Mouse (Mus musculus): Measurements from ENCODE around the gene Mavs. TPM values are rescaled to one million over a fixed set of nuclear protein-coding genes. Genes with fewer than 3 reads are reported as not detected.

The Mavs gene
- polyA plus RNA-seq, 1 experiment from 2014 or later = 16.5 TPM

DNA sequence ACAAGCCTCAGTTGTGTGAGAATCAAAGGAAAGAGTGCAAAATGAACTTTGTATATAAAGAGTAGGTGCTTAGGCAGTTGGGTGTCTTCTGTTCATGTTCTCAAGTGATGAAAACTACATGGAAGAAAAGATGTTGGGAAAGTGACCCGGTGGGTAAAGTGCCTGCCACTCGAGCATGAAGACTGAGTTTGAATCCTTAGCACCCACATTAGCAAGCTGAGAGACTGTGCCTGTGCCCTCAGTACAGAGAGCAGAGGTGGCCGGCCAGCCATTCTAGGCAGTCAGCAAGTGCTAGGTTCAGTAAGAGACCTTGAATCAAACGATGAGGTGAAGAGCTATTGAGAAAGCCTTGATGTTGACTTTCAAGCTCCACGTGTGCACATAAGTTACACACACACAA is 42.9 kb downstream of the Mavs start:
- DNase-seq (no peak), ATAC-seq (ENCODE audit: insufficient read depth) (no peak)
- 81% methylated on average over 5 of the region's 5 CpGs for WGBS
- no peaks in the 10 kb centered on the region for H3K4me1 ChIP-seq (ENCODE audit: insufficient read depth)
- H3K36me3 ChIP-seq (ENCODE audit: insufficient read depth) = peaks cover 71% of the 10 kb centered on the region
- no peak overlapping the region for H3K4me3 ChIP-seq (ENCODE audit: low read depth, low read length)
- H3K4me2 ChIP-seq = no peak overlapping the region
- TF ChIP-seq CTCF (IDR thresholded peaks at IDR 0.05; ENCODE audit: low read depth) = no peak
- H3K9me3 ChIP-seq (ENCODE audit: low read depth, low read length) = no peaks in the 10 kb centered on the region
- H3K9ac ChIP-seq = no peak overlapping the region
- no peaks in the 10 kb centered on the region for H3K27me3 ChIP-seq (ENCODE audit: insufficient read depth, low read length)
- no peak overlapping the region for H3K27ac ChIP-seq (ENCODE audit: low read depth)

DNA sequence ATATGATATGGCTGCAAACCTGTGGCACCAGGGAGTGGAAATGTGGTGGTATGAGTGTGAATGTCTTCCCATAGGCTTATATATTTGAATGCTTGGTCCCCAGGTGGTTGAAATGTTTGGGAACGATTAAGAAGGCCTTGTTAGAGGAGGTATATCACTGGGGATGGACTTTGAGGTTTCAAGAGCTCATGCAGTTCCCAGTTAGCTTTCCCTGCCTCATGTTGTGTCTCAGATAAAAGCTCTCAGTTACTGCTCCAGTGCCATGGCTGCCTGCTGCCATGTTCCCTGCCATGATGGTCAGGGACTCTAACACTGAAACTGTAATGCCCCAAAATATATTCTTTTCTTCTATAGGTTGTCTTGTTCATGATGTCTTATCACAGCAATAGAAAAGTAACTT is 47.7 kb downstream of the Mavs start:
- peaks cover 70% of the 10 kb centered on the region for H3K36me3 ChIP-seq (ENCODE audit: insufficient read depth)
- DNase-seq = no peak

DNA sequence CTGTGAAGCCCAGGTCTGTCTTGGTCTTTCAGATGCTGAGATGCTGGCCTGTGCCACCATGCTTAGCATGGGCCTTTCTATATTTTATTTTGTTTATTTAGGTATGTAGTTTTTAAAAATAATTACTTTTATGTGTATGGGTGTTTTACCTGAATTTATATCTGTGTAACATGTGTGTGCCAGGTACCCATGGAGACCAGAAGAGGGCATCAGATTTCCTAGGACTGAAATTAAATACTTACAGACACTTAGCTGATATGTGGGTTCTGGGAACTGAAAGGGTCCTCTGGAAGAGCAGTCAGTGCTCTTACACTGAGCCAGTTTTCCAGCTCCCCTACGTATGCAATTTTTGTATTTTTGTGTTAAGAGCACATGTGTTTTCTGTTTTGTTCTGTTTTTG is 52.4 kb downstream of the Mavs start:
- Histone ChIP-seq H3K4me2 (no peak overlapping the region), H3K4me1 (ENCODE audit: insufficient read depth) (no peaks in the 10 kb centered on the region), H3K27me3 (ENCODE audit: insufficient read depth, low read length) (no peaks in the 10 kb centered on the region), H3K9ac (no peak overlapping the region), H3K4me3 (ENCODE audit: low read depth, low read length) (no peak overlapping the region), H3K9me3 (ENCODE audit: low read depth, low read length) (no peaks in the 10 kb centered on the region), H3K36me3 (ENCODE audit: insufficient read depth) (peaks cover 61% of the 10 kb centered on the region), H3K27ac (ENCODE audit: low read depth) (no peak overlapping the region)
- WGBS = 71% methylated on average over 1 of the region's 1 CpGs
- no peak for ATAC-seq (ENCODE audit: insufficient read depth)
- peak; percentile 20 for DNase-seq
- no peak for TF ChIP-seq CTCF (IDR thresholded peaks at IDR 0.05; ENCODE audit: low read depth)

More for the DNA sequence above, 47.7 kb downstream of the Mavs start:
- H3K9ac ChIP-seq = no peak overlapping the region
- no peak for TF ChIP-seq CTCF (IDR thresholded peaks at IDR 0.05; ENCODE audit: low read depth)
- no peak overlapping the region for H3K4me2 ChIP-seq
- no peak overlapping the region for H3K27ac ChIP-seq (ENCODE audit: low read depth)
- H3K9me3 ChIP-seq (ENCODE audit: low read depth, low read length) = no peaks in the 10 kb centered on the region
- no peaks in the 10 kb centered on the region for H3K4me1 ChIP-seq (ENCODE audit: insufficient read depth)
- H3K27me3 ChIP-seq (ENCODE audit: insufficient read depth, low read length) = no peaks in the 10 kb centered on the region
- 87% methylated on average over 1 of the region's 1 CpGs for WGBS
- no peak overlapping the region for H3K4me3 ChIP-seq (ENCODE audit: low read depth, low read length)
- ATAC-seq (ENCODE audit: insufficient read depth) = no peak

DNA sequence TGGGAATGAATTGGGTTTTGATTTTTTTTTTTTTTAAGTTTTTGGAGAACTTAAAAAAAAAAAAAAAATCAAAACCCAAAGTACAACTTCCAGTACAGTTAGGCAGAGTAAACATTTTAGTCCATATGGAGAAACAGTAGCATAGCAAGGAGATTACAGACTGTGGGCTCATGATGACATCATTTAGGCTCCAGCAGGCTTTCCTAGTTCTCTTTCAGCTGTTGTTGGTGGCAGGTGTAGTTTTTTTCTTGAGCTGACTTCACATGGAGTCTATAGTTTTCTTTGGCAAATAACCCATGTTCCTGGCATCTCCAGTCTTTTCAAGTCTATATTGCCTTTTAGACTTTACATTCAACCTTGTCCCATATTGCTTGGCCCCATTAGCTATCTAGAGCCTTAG is 56.8 kb downstream of the Mavs start:
- Histone ChIP-seq H3K27ac (ENCODE audit: low read depth) (no peak overlapping the region), H3K27me3 (ENCODE audit: insufficient read depth, low read length) (no peaks in the 10 kb centered on the region), H3K9ac (no peak overlapping the region), H3K4me3 (ENCODE audit: low read depth, low read length) (no peak overlapping the region), H3K4me1 (ENCODE audit: insufficient read depth) (no peaks in the 10 kb centered on the region), H3K4me2 (no peak overlapping the region), H3K9me3 (ENCODE audit: low read depth, low read length) (no peaks in the 10 kb centered on the region), H3K36me3 (ENCODE audit: insufficient read depth) (peaks cover 72% of the 10 kb centered on the region)
- ATAC-seq (ENCODE audit: insufficient read depth) (no peak), DNase-seq (no peak)
- TF ChIP-seq CTCF (IDR thresholded peaks at IDR 0.05; ENCODE audit: low read depth) = no peak

DNA sequence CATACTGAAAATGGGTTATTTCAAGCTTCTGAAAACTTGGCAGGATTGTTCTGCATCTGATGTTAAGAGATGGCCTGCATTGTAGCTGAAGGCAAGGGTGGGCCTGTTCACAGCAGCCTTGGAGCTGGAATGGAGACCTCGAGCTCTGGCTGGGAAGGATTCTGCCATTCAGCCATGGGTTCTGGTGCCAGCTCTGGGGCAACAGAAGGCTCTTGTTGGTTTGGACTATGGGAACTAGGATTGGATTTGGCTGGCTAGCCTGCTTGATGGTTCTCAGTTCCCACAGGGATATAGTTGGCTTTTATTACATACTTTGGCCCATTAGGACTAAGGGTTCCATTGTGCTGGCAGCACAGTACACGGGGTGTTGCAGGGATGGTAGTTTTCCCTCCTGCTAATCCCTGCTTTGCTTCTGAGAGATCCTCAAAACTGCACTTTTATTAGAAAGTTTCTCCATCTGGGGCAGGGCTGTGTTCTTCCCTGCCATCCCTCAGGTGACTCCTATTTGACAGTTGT is 62.9 kb downstream of the Mavs start:
- Histone ChIP-seq H3K4me1 (ENCODE audit: insufficient read depth) (no peaks in the 10 kb centered on the region), H3K36me3 (ENCODE audit: insufficient read depth) (peaks cover 74% of the 10 kb centered on the region), H3K9ac (no peak overlapping the region), H3K27ac (ENCODE audit: low read depth) (no peak overlapping the region), H3K4me3 (ENCODE audit: low read depth, low read length) (no peak overlapping the region), H3K4me2 (no peak overlapping the region), H3K27me3 (ENCODE audit: insufficient read depth, low read length) (no peaks in the 10 kb centered on the region), H3K9me3 (ENCODE audit: low read depth, low read length) (no peaks in the 10 kb centered on the region)
- no peak for TF ChIP-seq CTCF (IDR thresholded peaks at IDR 0.05; ENCODE audit: low read depth)
- 91% methylated on average over 2 of the region's 2 CpGs for WGBS
- DNase-seq (no peak), ATAC-seq (ENCODE audit: insufficient read depth) (no peak)

Small RNAs within 50 kb of the gene (microRNA-seq; reads per million reads assigned to microRNA genes)
- 85.8 reads per million, percentile 47 among the genes with 10 or more reads in this experiment for gene Mir103-2 (ENCODE audit: borderline number of aligned reads)

Other genes starting within 250 kb of the Mavs start
- 13.5 and 16.3 TPM in 2 replicates for gene Gfra4, start 191.0 kb upstream of the Mavs start, polyA plus RNA-seq (2014; fragmentation: Nextera tagmentation; extraction: Ambion mirVana)
- gene Adam33, start 170.2 kb upstream of the Mavs start, polyA plus RNA-seq (2014; fragmentation: Nextera tagmentation; extraction: Ambion mirVana) = 1.9 and 4.1 TPM in 2 replicates
- 0.23 and 0.34 TPM in 2 replicates for gene Siglec1, start 147.3 kb upstream of the Mavs start, polyA plus RNA-seq (2014; fragmentation: Nextera tagmentation; extraction: Ambion mirVana)
- 8.8 and 10.0 TPM in 2 replicates for gene Hspa12b, start 106.8 kb upstream of the Mavs start, polyA plus RNA-seq (2014; fragmentation: Nextera tagmentation; extraction: Ambion mirVana)
- not detected in 2 replicates for gene Gm11037, start 100.6 kb upstream of the Mavs start, polyA plus RNA-seq (2014; fragmentation: Nextera tagmentation; extraction: Ambion mirVana)
- 70.6 and 76.1 TPM in 2 replicates for gene 1700037H04Rik, start 74.0 kb upstream of the Mavs start, polyA plus RNA-seq (2014; fragmentation: Nextera tagmentation; extraction: Ambion mirVana)
- gene Cenpb, start 54.0 kb upstream of the Mavs start, polyA plus RNA-seq (2014; fragmentation: Nextera tagmentation; extraction: Ambion mirVana) = 9.3 and 9.7 TPM in 2 replicates
- 54.6 and 59.6 TPM in 2 replicates for gene Cdc25b, start 47.1 kb upstream of the Mavs start, polyA plus RNA-seq (2014; fragmentation: Nextera tagmentation; extraction: Ambion mirVana)
- 4.4 and 5.7 TPM in 2 replicates for gene Spef1, start 46.8 kb upstream of the Mavs start, polyA plus RNA-seq (2014; fragmentation: Nextera tagmentation; extraction: Ambion mirVana)
- 24.5 and 25.5 TPM in 2 replicates for gene Ap5s1, start 27.0 kb upstream of the Mavs start, polyA plus RNA-seq (2014; fragmentation: Nextera tagmentation; extraction: Ambion mirVana)
- gene Pank2, start 28.4 kb downstream of the Mavs start, polyA plus RNA-seq (2014; fragmentation: Nextera tagmentation; extraction: Ambion mirVana) = 51.0 and 51.2 TPM in 2 replicates
- 3.8 and 5.3 TPM in 2 replicates for gene Rnf24, start 118.8 kb downstream of the Mavs start, polyA plus RNA-seq (2014; fragmentation: Nextera tagmentation; extraction: Ambion mirVana)

All from lung, embryonic 14.5 days (tissue).